19 mouse cellular contexts compared by ENCODE assay signal in the genomic region with DNA sequence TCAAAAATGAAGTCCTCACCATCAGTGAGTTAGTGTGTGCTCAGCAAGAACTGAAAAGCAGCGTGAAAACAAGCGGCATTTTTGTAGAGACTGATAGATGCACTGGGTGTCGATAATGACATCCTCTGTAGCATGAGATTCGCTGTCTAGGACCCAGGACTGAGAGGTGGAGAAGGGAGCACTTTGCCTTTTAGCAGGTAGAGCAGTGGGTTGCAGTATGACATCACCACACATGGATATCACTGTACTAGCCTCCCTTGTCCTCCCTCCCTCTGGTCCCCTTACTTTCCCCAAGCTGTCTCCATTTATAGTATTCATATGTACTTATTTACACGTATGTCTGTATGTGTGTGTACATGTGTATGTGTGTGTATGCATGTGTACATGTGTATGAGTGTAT. TPM values are rescaled to one million over a fixed set of nuclear protein-coding genes. Genes with fewer than 3 reads are reported as not detected.
A peak's percentile ranks its signal among the peaks of the same experiment; 100 is the strongest.
DNase-seq lines count a peak whose midpoint lies in the region; ATAC-seq lines count a peak whose summit lies in the region.
"Had no signal": no experiment of that assay in that cellular context is flagged by ENCODE, and none has a peak within 500 bp of the region (broad histone marks: within the 10 kb centered on the region; RNA-seq: fewer than 3 reads in every experiment).

No protein-coding gene starts in this region.

- H3K4me1 ChIP-seq in heart, embryonic 12.5 days (replicated peaks), result no peaks in the 10 kb centered on the region
- H3K4me1 ChIP-seq in heart, embryonic 11.5 days (ENCODE audit: control insufficient read depth, insufficient read depth, low read length), result no peaks in the 10 kb centered on the region
- no peaks in the 10 kb centered on the region for H3K4me1 ChIP-seq in hindbrain, embryonic 16.5 days (ENCODE audit: control insufficient read depth, insufficient read depth, low read depth, low read length)
- peaks cover 9% of the 10 kb centered on the region; the same call in 1 of the 2 replicates for H3K4me1 ChIP-seq in hindbrain, embryonic 10.5 days (replicated peaks)
- peaks cover 20% of the 10 kb centered on the region for H3K4me1 ChIP-seq in neural tube, embryonic 13.5 days (replicated peaks)
- peaks cover 19% of the 10 kb centered on the region for H3K4me1 ChIP-seq in neural tube, embryonic 15.5 days

- H3K9ac ChIP-seq in heart, embryonic 12.5 days, result no peak overlapping the region
- no peak overlapping the region for H3K9ac ChIP-seq in heart, embryonic 11.5 days (ENCODE audit: low read depth, low read length)
- no peak overlapping the region for H3K9ac ChIP-seq in hindbrain, embryonic 16.5 days (ENCODE audit: low read depth, low read length)
- H3K9ac ChIP-seq in neural tube, embryonic 13.5 days, result no peak overlapping the region
- no peak overlapping the region for H3K9ac ChIP-seq in neural tube, embryonic 15.5 days (replicated peaks)
- H3K9ac ChIP-seq: embryonic facial prominence, embryonic 12.5 days; embryonic facial prominence, embryonic 15.5 days; forebrain, embryonic 15.5 days had no signal

- 76% methylated on average over 5 of the region's 5 CpGs for WGBS in heart, embryonic 12.5 days
- 83% methylated on average over 5 of the region's 5 CpGs for WGBS in heart, embryonic 11.5 days (ENCODE audit: insufficient replicate concordance)
- 87% methylated on average over 5 of the region's 5 CpGs for WGBS in hindbrain, embryonic 16.5 days
- 89% methylated on average over 5 of the region's 5 CpGs for WGBS in hindbrain, embryonic 10.5 days
- 81% methylated on average over 5 of the region's 5 CpGs for WGBS in neural tube, embryonic 13.5 days
- WGBS in neural tube, embryonic 15.5 days, result 71% methylated on average over 5 of the region's 5 CpGs

- no peak overlapping the region for H3K27ac ChIP-seq in heart, embryonic 12.5 days (ENCODE audit: poor library complexity, severe bottlenecking)
- H3K27ac ChIP-seq in heart, embryonic 11.5 days (ENCODE audit: low read depth, low read length), result no peak overlapping the region
- H3K27ac ChIP-seq in hindbrain, embryonic 16.5 days (ENCODE audit: low read depth, low read length), result no peak overlapping the region
- H3K27ac ChIP-seq in hindbrain, embryonic 10.5 days, result no peak overlapping the region
- H3K27ac ChIP-seq in neural tube, embryonic 13.5 days (replicated peaks), result no peak overlapping the region
- H3K27ac ChIP-seq in neural tube, embryonic 15.5 days (replicated peaks), result no peak overlapping the region; the same call in 1 of the 2 replicates
- H3K27ac ChIP-seq: embryonic facial prominence, embryonic 12.5 days; embryonic facial prominence, embryonic 15.5 days; forebrain, embryonic 15.5 days had no signal

- H3K4me2 ChIP-seq in heart, embryonic 12.5 days, result no peak overlapping the region
- no peak overlapping the region for H3K4me2 ChIP-seq in heart, embryonic 11.5 days
- H3K4me2 ChIP-seq in hindbrain, embryonic 16.5 days (ENCODE audit: low read length), result no peak overlapping the region
- H3K4me2 ChIP-seq in neural tube, embryonic 13.5 days, result no peak overlapping the region
- H3K4me2 ChIP-seq in neural tube, embryonic 15.5 days, result no peak overlapping the region
- H3K4me2 ChIP-seq: embryonic facial prominence, embryonic 12.5 days; embryonic facial prominence, embryonic 15.5 days; forebrain, embryonic 15.5 days had no signal

- H3K36me3 ChIP-seq in heart, embryonic 12.5 days, result no peaks in the 10 kb centered on the region
- H3K36me3 ChIP-seq in heart, embryonic 11.5 days (ENCODE audit: control insufficient read depth, insufficient read depth, low read length), result no peaks in the 10 kb centered on the region
- H3K36me3 ChIP-seq in hindbrain, embryonic 16.5 days (ENCODE audit: control insufficient read depth, insufficient read depth, low read length), result no peaks in the 10 kb centered on the region
- no peaks in the 10 kb centered on the region for H3K36me3 ChIP-seq in hindbrain, embryonic 10.5 days
- H3K36me3 ChIP-seq in neural tube, embryonic 13.5 days, result no peaks in the 10 kb centered on the region
- no peaks in the 10 kb centered on the region for H3K36me3 ChIP-seq in neural tube, embryonic 15.5 days
- H3K36me3 ChIP-seq: embryonic facial prominence, embryonic 12.5 days; embryonic facial prominence, embryonic 15.5 days; forebrain, embryonic 15.5 days had no signal

- ATAC-seq in heart, embryonic 12.5 days (ENCODE audit: insufficient number of reproducible peaks, low FRiP score), result 0 out of 2 replicates have a peak, but pooled peaks have one; percentile 16
- ATAC-seq in heart, embryonic 11.5 days (replicated peaks; ENCODE audit: insufficient number of reproducible peaks, low FRiP score, low TSS enrichment), result no peak
- ATAC-seq in hindbrain, embryonic 16.5 days, result 0 out of 2 replicates have a peak, but pooled peaks have one; percentile 19
- ATAC-seq in neural tube, embryonic 13.5 days (ENCODE audit: low read depth), result peak; percentile 60; the same call in 1 of the 2 replicates
- no peak for ATAC-seq in neural tube, embryonic 15.5 days (ENCODE audit: low FRiP score)
- ATAC-seq: CD4-positive, CD25-positive, alpha-beta regulatory T cell, adult 4 months; forebrain, embryonic 15.5 days; intestine, postnatal 0 days had no signal

- H3K27me3 ChIP-seq in heart, embryonic 12.5 days (replicated peaks), result peaks cover 24% of the 10 kb centered on the region; the same call in 1 of the 2 replicates
- peaks cover 2% of the 10 kb centered on the region; the same call in 1 of the 2 replicates for H3K27me3 ChIP-seq in heart, embryonic 11.5 days (ENCODE audit: control insufficient read depth, insufficient read depth, low read length)
- H3K27me3 ChIP-seq in hindbrain, embryonic 16.5 days (replicated peaks; ENCODE audit: control insufficient read depth, insufficient read depth, low read length), result no peaks in the 10 kb centered on the region
- H3K27me3 ChIP-seq in hindbrain, embryonic 10.5 days (ENCODE audit: insufficient read depth, poor library complexity, severe bottlenecking), result no peaks in the 10 kb centered on the region
- H3K27me3 ChIP-seq in neural tube, embryonic 13.5 days, result no peaks in the 10 kb centered on the region
- no peaks in the 10 kb centered on the region for H3K27me3 ChIP-seq in neural tube, embryonic 15.5 days (replicated peaks)
- H3K27me3 ChIP-seq: embryonic facial prominence, embryonic 12.5 days; embryonic facial prominence, embryonic 15.5 days; forebrain, embryonic 15.5 days had no signal

- no peaks in the 10 kb centered on the region for H3K9me3 ChIP-seq in heart, embryonic 12.5 days (replicated peaks)
- no peaks in the 10 kb centered on the region for H3K9me3 ChIP-seq in heart, embryonic 11.5 days (replicated peaks; ENCODE audit: control insufficient read depth, low read length)
- no peaks in the 10 kb centered on the region for H3K9me3 ChIP-seq in hindbrain, embryonic 16.5 days (ENCODE audit: control insufficient read depth, low read length)
- no peaks in the 10 kb centered on the region for H3K9me3 ChIP-seq in hindbrain, embryonic 10.5 days
- H3K9me3 ChIP-seq in neural tube, embryonic 13.5 days, result no peaks in the 10 kb centered on the region
- no peaks in the 10 kb centered on the region for H3K9me3 ChIP-seq in neural tube, embryonic 15.5 days (replicated peaks)
- H3K9me3 ChIP-seq: embryonic facial prominence, embryonic 12.5 days; embryonic facial prominence, embryonic 15.5 days; forebrain, embryonic 15.5 days had no signal

- DNase-seq in hindbrain, embryonic 10.5 days (ENCODE audit: low spot score), result no peak
- DNase-seq: adrenal gland, adult 2 months; cerebellum, adult 11 months; cerebellum, adult 2 months; cerebellum, adult 9-11 months; cerebellum, postnatal 25 days; gastrocnemius, postnatal 10 days; gastrocnemius, postnatal 36 days had no signal

- H3K4me3 ChIP-seq in heart, embryonic 12.5 days, result no peak overlapping the region
- H3K4me3 ChIP-seq in heart, embryonic 11.5 days (ENCODE audit: low read depth, low read length), result no peak overlapping the region
- H3K4me3 ChIP-seq in hindbrain, embryonic 16.5 days (ENCODE audit: low read length), result no peak overlapping the region
- no peak overlapping the region for H3K4me3 ChIP-seq in hindbrain, embryonic 10.5 days
- no peak overlapping the region for H3K4me3 ChIP-seq in neural tube, embryonic 13.5 days
- no peak overlapping the region for H3K4me3 ChIP-seq in neural tube, embryonic 15.5 days (replicated peaks)
- H3K4me3 ChIP-seq: embryonic facial prominence, embryonic 12.5 days; embryonic facial prominence, embryonic 15.5 days; forebrain, embryonic 15.5 days had no signal

RNA-seq across cellular contexts. Expression of gene Limch1, which starts 23.9 kb away (rescaled TPM):
- polyA plus RNA-seq in heart, embryonic 12.5 days (2016; fragmentation: Nextera tagmentation; extraction: Ambion mirVana), result 25.0 and 29.1 TPM in 2 replicates
- 28.2 and 32.8 TPM in 2 replicates for polyA plus RNA-seq in heart, embryonic 11.5 days (2014; fragmentation: Nextera tagmentation; extraction: Ambion mirVana)
- polyA plus RNA-seq in hindbrain, embryonic 16.5 days (2015; fragmentation: Nextera tagmentation; extraction: Ambion mirVana), result 48.4 and 50.1 TPM in 2 replicates
- polyA plus RNA-seq in hindbrain, embryonic 10.5 days (2016; fragmentation: Nextera tagmentation; extraction: Ambion mirVana), result 49.0 and 49.2 TPM in 2 replicates
- polyA plus RNA-seq in neural tube, embryonic 13.5 days (2015; fragmentation: Nextera tagmentation; extraction: Ambion mirVana), result 52.8 and 62.9 TPM in 2 replicates
- 62.0 and 63.7 TPM in 2 replicates for polyA plus RNA-seq in neural tube, embryonic 15.5 days (2015; fragmentation: Nextera tagmentation; extraction: Ambion mirVana)
- polyA plus RNA-seq: C2C12; CD4-positive, CD25-positive, alpha-beta regulatory T cell, adult 4 months had no signal

Comparison
In these comparisons a context has a peak if more than half of its experiments do, and no peak if none do; other contexts are left out.
1. ATAC-seq: peak in heart, embryonic 12.5 days (single experiment), hindbrain, embryonic 16.5 days (single experiment) and neural tube, embryonic 13.5 days (single experiment); none in heart, embryonic 11.5 days (single experiment) and neural tube, embryonic 15.5 days (single experiment).